ENCODE assay signal across 8 mouse cellular contexts in the genomic region with DNA sequence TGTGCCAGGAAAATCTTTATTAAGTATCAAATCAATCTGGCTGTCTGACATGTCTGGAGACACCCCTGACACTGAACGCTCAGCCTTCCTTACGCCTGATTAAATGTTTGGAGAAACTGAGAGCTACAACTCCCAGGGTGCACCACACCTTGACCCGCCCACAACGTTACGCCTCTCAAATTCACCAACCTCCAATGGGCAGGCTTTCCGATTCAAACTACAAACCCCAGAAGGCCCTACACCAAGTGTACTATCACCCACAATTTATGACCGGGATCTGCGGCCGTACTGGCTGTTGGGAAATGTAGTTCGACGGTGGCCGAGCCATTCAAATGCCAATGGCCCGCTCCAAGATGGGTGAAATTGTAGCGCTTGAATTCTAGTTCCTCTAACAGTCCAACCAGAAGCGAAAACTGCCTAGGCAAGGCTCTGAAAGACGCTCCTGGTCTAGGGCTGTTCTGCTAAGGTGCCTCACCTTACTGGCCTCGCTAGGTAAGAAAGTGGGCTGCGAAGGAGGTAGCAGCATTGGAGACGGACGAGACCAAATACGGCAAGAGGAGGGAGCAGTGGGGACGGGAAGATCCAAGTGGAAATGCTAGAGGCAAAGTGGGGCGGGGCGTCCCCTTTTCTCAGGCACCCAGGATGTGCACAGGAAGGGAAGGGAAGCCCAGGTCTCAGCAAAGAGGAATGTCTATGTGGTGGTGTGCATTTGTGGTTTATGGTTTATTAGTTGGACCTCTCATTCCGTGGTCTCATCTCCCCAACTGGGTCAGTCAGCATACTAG. TPM values are rescaled to one million over a fixed set of nuclear protein-coding genes. Genes with fewer than 3 reads are reported as not detected.
A peak's percentile ranks its signal among the peaks of the same experiment; 100 is the strongest.
DNase-seq lines count a peak whose midpoint lies in the region; ATAC-seq lines count a peak whose summit lies in the region.

Smarcal1 (plus strand) TSS at position 305 of the 785 bp plus-strand sequence.

- peaks cover 14% of the 10 kb centered on the region for H3K4me1 ChIP-seq in hindbrain, embryonic 14.5 days (replicated peaks; ENCODE audit: control insufficient read depth, insufficient read depth, low read length)

- no peaks in the 10 kb centered on the region for H3K9me3 ChIP-seq in hindbrain, embryonic 14.5 days (ENCODE audit: control insufficient read depth, low read length)

- no peaks in the 10 kb centered on the region for H3K27me3 ChIP-seq in hindbrain, embryonic 14.5 days (ENCODE audit: control insufficient read depth, insufficient read depth, low read length)

- peak within 1 kb of the TSS; percentile 68 for H3K9ac ChIP-seq in hindbrain, embryonic 14.5 days

- DNase-seq in R1 (ENCODE audit: low read depth, low spot score), result peak; percentile 99
- DNase-seq in cerebellum, postnatal 25 days, result peak; percentile 94 to 96
- peak; percentile 92 to 94 for DNase-seq in frontal cortex, postnatal 25 days (ENCODE audit: low spot score in 2 of 2)
- DNase-seq in hindbrain, embryonic 14.5 days (ENCODE audit: low spot score), result peak; percentile 97
- peak; percentile 96 to 97 for DNase-seq in layer of hippocampus, postnatal 36 days
- DNase-seq in lung, postnatal 36 days, result peak; percentile 99
- peak; percentile 99 for DNase-seq in retina, postnatal 1 day
- DNase-seq in urinary bladder, adult 18-20 months (ENCODE audit: low spot score in 2 of 2), result peak; percentile 87 to 93

- peak within 1 kb of the TSS; percentile 62 for H3K4me2 ChIP-seq in hindbrain, embryonic 14.5 days (replicated peaks)

- WGBS in hindbrain, embryonic 14.5 days, result under 1% methylated on average over 25 of the region's 25 CpGs

- ATAC-seq in hindbrain, embryonic 14.5 days (ENCODE audit: low FRiP score), result peak; percentile 99

- peak within 1 kb of the TSS; percentile 59 for H3K4me3 ChIP-seq in hindbrain, embryonic 14.5 days (replicated peaks; ENCODE audit: low read length)

- peak within 1 kb of the TSS; percentile 92 for H3K27ac ChIP-seq in hindbrain, embryonic 14.5 days

- H3K36me3 ChIP-seq in hindbrain, embryonic 14.5 days (replicated peaks; ENCODE audit: control insufficient read depth, insufficient read depth), result peaks cover 28% of the 10 kb centered on the region

RNA-seq across cellular contexts. Expression of gene Smarcal1, which starts in this region (rescaled TPM):
- polyA plus RNA-seq in hindbrain, embryonic 14.5 days (2014; fragmentation: Nextera tagmentation; extraction: Ambion mirVana), result 27.2 and 35.2 TPM in 2 replicates
- 10 to 100 TPM; 58.8 to 63.1 TPM for total RNA-seq in layer of hippocampus, postnatal 36 days (2021)

Comparison
In these comparisons a context has a peak if more than half of its experiments do, and no peak if none do; other contexts are left out.
1. Peak in every context shown above with its lines: DNase-seq, ATAC-seq, H3K4me3 ChIP-seq and H3K27ac ChIP-seq.